16 mouse cellular contexts compared by ENCODE assay signal in the genomic region with DNA sequence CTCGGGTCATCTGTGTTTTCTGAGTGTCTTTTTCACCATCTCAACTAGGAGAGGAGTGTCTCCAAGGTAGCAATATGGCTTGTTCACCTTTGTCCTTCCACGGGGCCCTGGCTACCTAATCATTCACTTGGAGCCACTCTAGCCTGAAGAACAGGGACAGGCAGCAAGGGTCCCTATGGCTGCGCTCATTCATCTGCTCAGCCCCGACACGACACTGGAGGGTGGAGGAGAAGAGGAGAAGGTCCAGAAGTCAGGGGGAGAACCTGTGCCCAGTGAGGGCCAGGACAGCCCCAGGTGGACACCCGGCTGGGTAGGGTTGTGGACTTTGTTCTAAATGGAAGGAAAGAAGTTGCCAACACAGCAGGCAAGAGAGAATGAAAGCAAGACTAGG. TPM values are rescaled to one million over a fixed set of nuclear protein-coding genes. Genes with fewer than 3 reads are reported as not detected.
DNase-seq lines count a peak whose midpoint lies in the region; ATAC-seq and TF ChIP-seq lines count a peak whose summit lies in the region.
"Had no signal": no experiment of that assay in that cellular context is flagged by ENCODE, and none has a peak within 500 bp of the region (broad histone marks: within the 10 kb centered on the region; RNA-seq: fewer than 3 reads in every experiment).

No protein-coding gene starts in this region.

- no peak overlapping the region for H3K4me3 ChIP-seq in liver, postnatal 0 days (ENCODE audit: low read depth, low read length)
- H3K4me3 ChIP-seq in liver, embryonic 11.5 days (ENCODE audit: low read depth, low read length), result no peak overlapping the region
- H3K4me3 ChIP-seq in kidney, postnatal 0 days (replicated peaks; ENCODE audit: low read depth, low read length), result no peak overlapping the region
- H3K4me3 ChIP-seq: embryonic facial prominence, embryonic 10.5 days; forebrain, embryonic 13.5 days; heart, embryonic 10.5 days; limb, embryonic 12.5 days; liver, embryonic 15.5 days; midbrain, embryonic 12.5 days had no signal

- no peak for TF ChIP-seq CTCF in liver, postnatal 0 days (IDR thresholded peaks at IDR 0.05; ENCODE audit: low read depth)
- TF ChIP-seq CTCF in kidney, postnatal 0 days (IDR thresholded peaks at IDR 0.05; ENCODE audit: low read depth), result no peak

- DNase-seq in liver, postnatal 0 days, result no peak
- DNase-seq in liver, embryonic 11.5 days (ENCODE audit: low spot score), result no peak
- peak; percentile 51 for DNase-seq in kidney, adult 18-20 months
- no peak for DNase-seq in kidney, postnatal 0 days (ENCODE audit: low spot score)
- DNase-seq in layer of hippocampus, postnatal 36 days, result no peak
- no peak for DNase-seq in lung, adult 18-20 months

- no peaks in the 10 kb centered on the region for H3K4me1 ChIP-seq in liver, postnatal 0 days (ENCODE audit: insufficient read depth)
- peaks cover 4% of the 10 kb centered on the region for H3K4me1 ChIP-seq in liver, embryonic 11.5 days (replicated peaks; ENCODE audit: control insufficient read depth, insufficient read depth, low read length)
- H3K4me1 ChIP-seq in kidney, postnatal 0 days (replicated peaks; ENCODE audit: insufficient read depth, low read length), result 0 out of 2 replicates have a peak, but pooled peaks cover under 1% of the 10 kb centered on the region

- no peak overlapping the region for H3K9ac ChIP-seq in liver, postnatal 0 days (replicated peaks)
- no peak overlapping the region for H3K9ac ChIP-seq in liver, embryonic 11.5 days (ENCODE audit: low read depth, low read length)
- no peak overlapping the region for H3K9ac ChIP-seq in kidney, postnatal 0 days (ENCODE audit: low read depth, low read length)
- H3K9ac ChIP-seq: limb, embryonic 12.5 days; liver, embryonic 15.5 days; midbrain, embryonic 12.5 days had no signal

- ATAC-seq in liver, postnatal 0 days, result 0 out of 2 replicates have a peak, but pooled peaks have one; percentile 1
- no peak for ATAC-seq in liver, embryonic 11.5 days (replicated peaks; ENCODE audit: low FRiP score)
- ATAC-seq in kidney, postnatal 0 days (replicated peaks; ENCODE audit: low FRiP score, low read depth), result peak; percentile 78
- no peak for ATAC-seq in megakaryocyte-erythroid progenitor cell, adult 5-6 weeks (replicated peaks; ENCODE audit: low FRiP score, low TSS enrichment, poor library complexity, severe bottlenecking)

- peaks cover 9% of the 10 kb centered on the region; the same call in 1 of the 2 replicates for H3K27me3 ChIP-seq in liver, postnatal 0 days (ENCODE audit: insufficient read depth, low read length)
- peaks cover 6% of the 10 kb centered on the region for H3K27me3 ChIP-seq in liver, embryonic 11.5 days (replicated peaks; ENCODE audit: control insufficient read depth, insufficient read depth, low read length)
- H3K27me3 ChIP-seq in kidney, postnatal 0 days (ENCODE audit: insufficient read depth, low read length), result no peaks in the 10 kb centered on the region

- no peaks in the 10 kb centered on the region for H3K9me3 ChIP-seq in liver, postnatal 0 days (ENCODE audit: low read length)
- no peaks in the 10 kb centered on the region for H3K9me3 ChIP-seq in liver, embryonic 11.5 days (ENCODE audit: control insufficient read depth, low read length)
- no peaks in the 10 kb centered on the region for H3K9me3 ChIP-seq in kidney, postnatal 0 days (replicated peaks; ENCODE audit: low read length)
- H3K9me3 ChIP-seq: embryonic facial prominence, embryonic 10.5 days; forebrain, embryonic 13.5 days; heart, embryonic 10.5 days; limb, embryonic 12.5 days; liver, embryonic 15.5 days; midbrain, embryonic 12.5 days had no signal

- H3K36me3 ChIP-seq in liver, postnatal 0 days (replicated peaks; ENCODE audit: insufficient read depth, low read length), result no peaks in the 10 kb centered on the region
- H3K36me3 ChIP-seq in liver, embryonic 11.5 days (ENCODE audit: control insufficient read depth, insufficient read depth, low read length), result no peaks in the 10 kb centered on the region
- no peaks in the 10 kb centered on the region for H3K36me3 ChIP-seq in kidney, postnatal 0 days (ENCODE audit: insufficient read depth, low read length)
- H3K36me3 ChIP-seq: embryonic facial prominence, embryonic 10.5 days; heart, embryonic 10.5 days; limb, embryonic 12.5 days; liver, embryonic 15.5 days; midbrain, embryonic 12.5 days had no signal

- H3K4me2 ChIP-seq in liver, postnatal 0 days (ENCODE audit: low read depth, low read length), result no peak overlapping the region
- no peak overlapping the region for H3K4me2 ChIP-seq in liver, embryonic 11.5 days
- no peak overlapping the region; the same call in 1 of the 2 replicates for H3K4me2 ChIP-seq in kidney, postnatal 0 days (ENCODE audit: low read length)
- H3K4me2 ChIP-seq: forebrain, embryonic 13.5 days; limb, embryonic 12.5 days; liver, embryonic 15.5 days; midbrain, embryonic 12.5 days had no signal

- no peak overlapping the region for H3K27ac ChIP-seq in liver, postnatal 0 days (ENCODE audit: low read depth)
- no peak overlapping the region for H3K27ac ChIP-seq in liver, embryonic 11.5 days (ENCODE audit: low read depth, low read length)
- peak overlapping the region; percentile 77 for H3K27ac ChIP-seq in kidney, postnatal 0 days
- H3K27ac ChIP-seq: embryonic facial prominence, embryonic 10.5 days; forebrain, embryonic 13.5 days; heart, embryonic 10.5 days; limb, embryonic 12.5 days; liver, embryonic 15.5 days; midbrain, embryonic 12.5 days had no signal

- no peak for TF ChIP-seq EP300 in liver, postnatal 0 days (IDR thresholded peaks at IDR 0.05; ENCODE audit: low read depth)

- 60% methylated on average over 6 of the region's 6 CpGs for WGBS in liver, postnatal 0 days (ENCODE audit: insufficient replicate concordance)
- WGBS in liver, embryonic 11.5 days, result 66% methylated on average over 6 of the region's 6 CpGs
- WGBS in kidney, postnatal 0 days, result 67% methylated on average over 6 of the region's 6 CpGs

RNA-seq across cellular contexts. Expression of a gene that starts 5.7 kb away (rescaled TPM):
- 9.1 and 9.2 TPM in 2 replicates for polyA plus RNA-seq in liver, postnatal 0 days (2015; fragmentation: Nextera tagmentation; extraction: Ambion mirVana)
- 19.5 and 23.2 TPM in 2 replicates for polyA plus RNA-seq in liver, embryonic 11.5 days (2014; fragmentation: Nextera tagmentation; extraction: Ambion mirVana)
- 85.4 and 90.7 TPM in 2 replicates for polyA plus RNA-seq in kidney, postnatal 0 days (2015; fragmentation: Nextera tagmentation; extraction: Ambion mirVana)
- 100 to 1,000 TPM; 108 to 123 TPM for total RNA-seq in layer of hippocampus, postnatal 36 days (2021)
- 7.4 and 11.4 TPM in 2 replicates for total RNA-seq in megakaryocyte-erythroid progenitor cell, adult 5-6 weeks (2014; fragmentation: Nextera tagmentation)
- 2.3 and 6.4 TPM in 2 replicates for total RNA-seq in megakaryocyte-erythroid progenitor cell, adult 5-6 weeks (2017)

RNA-seq across cellular contexts. Expression of a gene that starts 6.3 kb away (rescaled TPM):
- polyA plus RNA-seq in liver, postnatal 0 days (2015; fragmentation: Nextera tagmentation; extraction: Ambion mirVana), result 0.05 TPM in 1 of 2 replicates, not detected in the other
- polyA plus RNA-seq in liver, embryonic 11.5 days (2014; fragmentation: Nextera tagmentation; extraction: Ambion mirVana), result 0.10 TPM in 1 of 2 replicates, not detected in the other
- 0.57 and 0.62 TPM in 2 replicates for polyA plus RNA-seq in kidney, postnatal 0 days (2015; fragmentation: Nextera tagmentation; extraction: Ambion mirVana)
- total RNA-seq in layer of hippocampus, postnatal 36 days (2021), result under 1 TPM in 1 of 2 experiments, not detected in 1; 0.43 TPM
- not detected in 2 replicates for total RNA-seq in megakaryocyte-erythroid progenitor cell, adult 5-6 weeks (2014; fragmentation: Nextera tagmentation)
- total RNA-seq in megakaryocyte-erythroid progenitor cell, adult 5-6 weeks (2017), result not detected in 2 replicates
- total RNA-seq: gastrocnemius, postnatal 25 days; hematopoietic stem cell, adult 5-6 weeks had no signal
- polyA plus RNA-seq: thymus, postnatal 0 days had no signal

RNA-seq across cellular contexts. Expression of a gene that starts 9.5 kb away (rescaled TPM):
- polyA plus RNA-seq in liver, postnatal 0 days (2015; fragmentation: Nextera tagmentation; extraction: Ambion mirVana), result 0.13 and 0.15 TPM in 2 replicates
- polyA plus RNA-seq in liver, embryonic 11.5 days (2014; fragmentation: Nextera tagmentation; extraction: Ambion mirVana), result not detected in 2 replicates
- 6.2 TPM in 2 replicates for polyA plus RNA-seq in kidney, postnatal 0 days (2015; fragmentation: Nextera tagmentation; extraction: Ambion mirVana)
- total RNA-seq in layer of hippocampus, postnatal 36 days (2021), result not detected
- not detected in 2 replicates for total RNA-seq in megakaryocyte-erythroid progenitor cell, adult 5-6 weeks (2014; fragmentation: Nextera tagmentation)
- total RNA-seq in megakaryocyte-erythroid progenitor cell, adult 5-6 weeks (2017), result not detected in 2 replicates
- total RNA-seq: gastrocnemius, postnatal 25 days; hematopoietic stem cell, adult 5-6 weeks had no signal
- polyA plus RNA-seq: liver, embryonic 15.5 days had no signal

RNA-seq across cellular contexts. Expression of a gene that starts 17.7 kb away (rescaled TPM):
- 0.36 and 0.56 TPM in 2 replicates for polyA plus RNA-seq in liver, postnatal 0 days (2015; fragmentation: Nextera tagmentation; extraction: Ambion mirVana)
- polyA plus RNA-seq in liver, embryonic 11.5 days (2014; fragmentation: Nextera tagmentation; extraction: Ambion mirVana), result 6.5 and 6.9 TPM in 2 replicates
- 24.4 and 25.4 TPM in 2 replicates for polyA plus RNA-seq in kidney, postnatal 0 days (2015; fragmentation: Nextera tagmentation; extraction: Ambion mirVana)
- under 1 TPM; 0.56 to 0.62 TPM for total RNA-seq in layer of hippocampus, postnatal 36 days (2021)
- 0.30 TPM in 1 of 2 replicates, not detected in the other for total RNA-seq in megakaryocyte-erythroid progenitor cell, adult 5-6 weeks (2014; fragmentation: Nextera tagmentation)
- 0.30 TPM in 1 of 2 replicates, not detected in the other for total RNA-seq in megakaryocyte-erythroid progenitor cell, adult 5-6 weeks (2017)

RNA-seq across cellular contexts. Expression of a gene that starts 32.7 kb away (rescaled TPM):
- not detected in 2 replicates for polyA plus RNA-seq in liver, postnatal 0 days (2015; fragmentation: Nextera tagmentation; extraction: Ambion mirVana)
- polyA plus RNA-seq in liver, embryonic 11.5 days (2014; fragmentation: Nextera tagmentation; extraction: Ambion mirVana), result 2.1 and 3.9 TPM in 2 replicates
- 4.2 and 6.1 TPM in 2 replicates for polyA plus RNA-seq in kidney, postnatal 0 days (2015; fragmentation: Nextera tagmentation; extraction: Ambion mirVana)
- 10 to 100 TPM; 67.0 to 69.9 TPM for total RNA-seq in layer of hippocampus, postnatal 36 days (2021)
- total RNA-seq in megakaryocyte-erythroid progenitor cell, adult 5-6 weeks (2014; fragmentation: Nextera tagmentation), result not detected in 2 replicates
- not detected in 2 replicates for total RNA-seq in megakaryocyte-erythroid progenitor cell, adult 5-6 weeks (2017)
- total RNA-seq: gastrocnemius, postnatal 25 days; hematopoietic stem cell, adult 5-6 weeks had no signal

Comparison
In these comparisons a context has a peak if more than half of its experiments do, and no peak if none do; other contexts are left out.
1. ATAC-seq: peak in liver, postnatal 0 days (single experiment) and kidney, postnatal 0 days (single experiment); none in liver, embryonic 11.5 days (single experiment) and megakaryocyte-erythroid progenitor cell, adult 5-6 weeks (single experiment).